Mouse (Mus musculus) cerebellum, adult 2 months (tissue): ENCODE measurements around the gene Pate4.

Experiments
- CTCF ChIP-seq: fragments of 200-500 bp; IDR thresholded peaks from 2 replicates; pipeline ENCODE4 v1.5.1; 2011; ENCODE audit warnings: low read depth, mild to moderate bottlenecking, control low read depth, low read length, moderate library complexity, borderline replicate concordance; ENCODE audit not compliant: insufficient read depth
- POLR2A ChIP-seq: fragments of 200-500 bp; IDR thresholded peaks from 2 replicates; pipeline ENCODE4 v1.6.1; 2011; ENCODE audit warnings: low read length, control low read depth, borderline replicate concordance; ENCODE audit not compliant: insufficient read depth

DNA sequence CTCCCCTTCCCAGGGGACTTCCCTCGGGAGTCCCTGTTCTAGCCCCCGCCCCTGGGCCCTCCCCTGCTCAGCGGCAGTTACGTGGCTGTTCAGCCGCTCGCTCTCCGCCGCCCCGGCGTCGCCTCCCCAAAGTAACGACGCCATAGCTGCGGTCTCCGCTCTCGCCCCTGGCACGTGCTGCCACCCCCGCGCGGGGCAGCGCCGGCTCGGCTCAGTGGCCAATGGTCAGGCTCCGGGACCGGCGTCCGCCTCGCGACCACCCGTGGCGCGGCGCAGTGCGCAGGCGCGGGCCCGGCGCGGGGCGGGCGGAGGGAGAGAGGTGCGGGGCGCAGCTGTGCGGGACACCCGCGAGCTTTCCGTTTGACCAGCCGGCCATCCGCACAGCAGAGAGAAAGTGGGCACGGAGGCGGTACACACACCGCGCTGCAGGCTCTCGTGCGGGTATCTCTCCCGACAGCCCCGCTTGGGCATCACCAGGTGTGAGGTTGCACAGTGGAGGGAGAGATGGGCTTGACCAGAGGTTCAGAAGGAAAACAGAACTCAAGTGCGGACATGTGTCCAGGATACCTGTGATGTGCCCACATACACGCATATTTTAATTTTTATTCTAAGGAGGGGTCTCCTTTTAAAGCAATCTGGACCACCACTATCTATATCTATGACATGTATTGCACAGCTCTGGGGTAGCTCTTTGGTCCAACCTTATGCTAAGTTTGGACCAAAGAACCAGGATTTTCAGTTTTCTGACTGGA is 53.3 kb downstream of the Pate4 start, which contains the start of the genes Ddx25 and Pus3:
- no peak for TF ChIP-seq CTCF
- peak; percentile 62; the same call in 1 of the 2 replicates for TF ChIP-seq POLR2A
